Mouse (Mus musculus): ENCODE data around the gene Tnfaip8l1.

Gene Tnfaip8l1

GRCm38 (mm10) chr17:56183658-56184103, 21.4 kb downstream of the Tnfaip8l1 start, which contains the start of gene Mydgf:
Gene Mydgf, minus strand, starts transcription at chr17:56183920.
- peak; percentile 95 for DNase-seq (ENCODE audit: low read depth, low spot score)
- no peaks in the 10 kb centered on the region for H3K27me3 ChIP-seq (ENCODE audit: control insufficient read depth, insufficient read depth, low read length, poor library complexity, severe bottlenecking)
- H3K36me3 ChIP-seq (ENCODE audit: control insufficient read depth, insufficient read depth, low read length, poor library complexity, severe bottlenecking) = no peaks in the 10 kb centered on the region; the same call in 1 of the 2 replicates

- Histone ChIP-seq H3K27me3 (ENCODE audit: control insufficient read depth, insufficient read depth, low read length, poor library complexity, severe bottlenecking) (no peaks in the 10 kb centered on the region), H3K36me3 (ENCODE audit: control insufficient read depth, insufficient read depth, low read length, poor library complexity, severe bottlenecking) (no peaks in the 10 kb centered on the region; the same call in 1 of the 2 replicates)
- no peak for DNase-seq (ENCODE audit: low read depth, low spot score)
Observed at GRCm38 (mm10) chr17:56185281-56186141, 23.2 kb downstream of the Tnfaip8l1 start.

GRCm38 (mm10) chr17:56191266-56191665, 29.0 kb downstream of the Tnfaip8l1 start:
- H3K27me3 ChIP-seq (ENCODE audit: control insufficient read depth, insufficient read depth, low read length, poor library complexity, severe bottlenecking) = no peaks in the 10 kb centered on the region
- peaks cover 3% of the 10 kb centered on the region for H3K36me3 ChIP-seq (ENCODE audit: control insufficient read depth, insufficient read depth, low read length, poor library complexity, severe bottlenecking)
- no peak for DNase-seq (ENCODE audit: low read depth, low spot score)

GRCm38 (mm10) chr17:56194357-56194756, 32.1 kb downstream of the Tnfaip8l1 start:
- Histone ChIP-seq H3K27me3 (ENCODE audit: control insufficient read depth, insufficient read depth, low read length, poor library complexity, severe bottlenecking) (no peaks in the 10 kb centered on the region), H3K36me3 (ENCODE audit: control insufficient read depth, insufficient read depth, low read length, poor library complexity, severe bottlenecking) (peaks cover 7% of the 10 kb centered on the region)
- no peak for DNase-seq (ENCODE audit: low read depth, low spot score)

GRCm38 (mm10) chr17:56194765-56195164, 32.5 kb downstream of the Tnfaip8l1 start:
- no peak for DNase-seq (ENCODE audit: low read depth, low spot score)
- Histone ChIP-seq H3K36me3 (ENCODE audit: control insufficient read depth, insufficient read depth, low read length, poor library complexity, severe bottlenecking) (peaks cover 7% of the 10 kb centered on the region), H3K27me3 (ENCODE audit: control insufficient read depth, insufficient read depth, low read length, poor library complexity, severe bottlenecking) (no peaks in the 10 kb centered on the region)

- DNase-seq (ENCODE audit: low read depth, low spot score) = peak; percentile 54
- Histone ChIP-seq H3K27me3 (ENCODE audit: control insufficient read depth, insufficient read depth, low read length, poor library complexity, severe bottlenecking) (no peaks in the 10 kb centered on the region), H3K36me3 (ENCODE audit: control insufficient read depth, insufficient read depth, low read length, poor library complexity, severe bottlenecking) (peaks cover 8% of the 10 kb centered on the region)
Observed at GRCm38 (mm10) chr17:56196860-56197259, 34.6 kb downstream of the Tnfaip8l1 start.

- Histone ChIP-seq H3K27me3 (ENCODE audit: control insufficient read depth, insufficient read depth, low read length, poor library complexity, severe bottlenecking) (no peaks in the 10 kb centered on the region), H3K36me3 (ENCODE audit: control insufficient read depth, insufficient read depth, low read length, poor library complexity, severe bottlenecking) (peaks cover 15% of the 10 kb centered on the region)
- DNase-seq (ENCODE audit: low read depth, low spot score) = peak; percentile 45
Observed at GRCm38 (mm10) chr17:56200586-56200985, 38.3 kb downstream of the Tnfaip8l1 start.

- H3K27me3 ChIP-seq (ENCODE audit: control insufficient read depth, insufficient read depth, low read length, poor library complexity, severe bottlenecking) = no peaks in the 10 kb centered on the region
- peaks cover 16% of the 10 kb centered on the region for H3K36me3 ChIP-seq (ENCODE audit: control insufficient read depth, insufficient read depth, low read length, poor library complexity, severe bottlenecking)
- DNase-seq (ENCODE audit: low read depth, low spot score) = peak; percentile 25
Observed at GRCm38 (mm10) chr17:56201642-56202041, 39.4 kb downstream of the Tnfaip8l1 start.

GRCm38 (mm10) chr17:56202476-56202875, 40.2 kb downstream of the Tnfaip8l1 start:
- DNase-seq (ENCODE audit: low read depth, low spot score) = no peak
- peaks cover 17% of the 10 kb centered on the region for H3K36me3 ChIP-seq (ENCODE audit: control insufficient read depth, insufficient read depth, low read length, poor library complexity, severe bottlenecking)
- no peaks in the 10 kb centered on the region for H3K27me3 ChIP-seq (ENCODE audit: control insufficient read depth, insufficient read depth, low read length, poor library complexity, severe bottlenecking)

GRCm38 (mm10) chr17:56203729-56204128, 41.5 kb downstream of the Tnfaip8l1 start:
- Histone ChIP-seq H3K36me3 (ENCODE audit: control insufficient read depth, insufficient read depth, low read length, poor library complexity, severe bottlenecking) (peaks cover 17% of the 10 kb centered on the region), H3K27me3 (ENCODE audit: control insufficient read depth, insufficient read depth, low read length, poor library complexity, severe bottlenecking) (no peaks in the 10 kb centered on the region)
- no peak for DNase-seq (ENCODE audit: low read depth, low spot score)

- Histone ChIP-seq H3K36me3 (ENCODE audit: control insufficient read depth, insufficient read depth, low read length, poor library complexity, severe bottlenecking) (peaks cover 23% of the 10 kb centered on the region), H3K27me3 (ENCODE audit: control insufficient read depth, insufficient read depth, low read length, poor library complexity, severe bottlenecking) (no peaks in the 10 kb centered on the region)
- no peak for DNase-seq (ENCODE audit: low read depth, low spot score)
Observed at GRCm38 (mm10) chr17:56206276-56206884, 44.1 kb downstream of the Tnfaip8l1 start.

GRCm38 (mm10) chr17:56206986-56207674, 44.9 kb downstream of the Tnfaip8l1 start:
- DNase-seq (ENCODE audit: low read depth, low spot score) = no peak
- H3K27me3 ChIP-seq (ENCODE audit: control insufficient read depth, insufficient read depth, low read length, poor library complexity, severe bottlenecking) = no peaks in the 10 kb centered on the region
- H3K36me3 ChIP-seq (ENCODE audit: control insufficient read depth, insufficient read depth, low read length, poor library complexity, severe bottlenecking) = peaks cover 23% of the 10 kb centered on the region

GRCm38 (mm10) chr17:56207963-56208530, 45.8 kb downstream of the Tnfaip8l1 start:
- Histone ChIP-seq H3K27me3 (ENCODE audit: control insufficient read depth, insufficient read depth, low read length, poor library complexity, severe bottlenecking) (no peaks in the 10 kb centered on the region), H3K36me3 (ENCODE audit: control insufficient read depth, insufficient read depth, low read length, poor library complexity, severe bottlenecking) (peaks cover 23% of the 10 kb centered on the region)
- no peak for DNase-seq (ENCODE audit: low read depth, low spot score)

GRCm38 (mm10) chr17:56208821-56209220, 46.5 kb downstream of the Tnfaip8l1 start:
- no peaks in the 10 kb centered on the region for H3K27me3 ChIP-seq (ENCODE audit: control insufficient read depth, insufficient read depth, low read length, poor library complexity, severe bottlenecking)
- DNase-seq (ENCODE audit: low read depth, low spot score) = no peak
- peaks cover 23% of the 10 kb centered on the region for H3K36me3 ChIP-seq (ENCODE audit: control insufficient read depth, insufficient read depth, low read length, poor library complexity, severe bottlenecking)
